Mouse (Mus musculus): Measurements from ENCODE around the gene Ctnnal1. TPM values are rescaled to one million over a fixed set of nuclear protein-coding genes. Genes with fewer than 3 reads are reported as not detected.
A peak's percentile ranks its signal among the peaks of the same experiment; 100 is the strongest.

Gene Ctnnal1
- total RNA-seq, 2 experiments from 2014 or later: 2.0 to 5.9 TPM

DNA sequence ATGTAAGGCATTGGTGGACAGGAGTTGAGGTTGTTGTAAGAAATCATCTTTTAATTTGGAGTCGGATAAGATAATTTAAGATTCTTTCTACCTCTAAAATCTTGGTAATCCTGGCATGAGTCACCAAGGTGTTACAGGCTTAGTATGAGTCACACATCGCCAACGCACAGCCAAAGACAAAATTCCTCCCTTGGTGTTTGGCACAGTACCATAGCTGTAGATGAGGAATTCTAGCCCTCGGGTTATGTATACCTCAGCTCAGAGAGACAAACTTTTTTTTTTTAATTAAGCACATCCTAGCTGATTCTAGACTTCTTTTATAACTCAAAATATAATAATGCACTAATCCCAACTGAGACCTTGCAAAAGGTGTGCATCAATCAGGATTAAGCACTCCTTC lies 972 bp downstream of the Ctnnal1 start:
- ATAC-seq (replicated peaks; ENCODE audit: poor library complexity, severe bottlenecking): no peak

DNA sequence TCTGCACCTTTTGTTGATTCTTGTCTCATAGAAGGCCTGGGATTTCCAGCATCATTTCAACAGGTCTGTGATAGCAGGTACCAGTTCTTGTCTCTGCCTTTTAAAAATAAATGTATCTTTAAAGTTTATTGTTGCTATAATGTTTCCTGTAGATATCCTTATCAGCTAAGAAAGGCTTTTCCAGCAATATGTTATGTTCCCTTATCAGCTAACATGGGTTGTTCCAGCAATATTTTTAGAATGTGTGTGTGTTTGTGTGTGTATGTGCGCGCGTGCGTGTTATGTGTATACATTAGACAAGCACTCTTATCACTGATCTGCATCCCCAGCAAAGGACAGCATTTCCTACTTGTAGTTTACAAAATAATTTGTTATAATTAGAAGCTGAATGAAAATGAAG lies 3.4 kb downstream of the Ctnnal1 start:
- no peak for ATAC-seq (replicated peaks; ENCODE audit: poor library complexity, severe bottlenecking)

DNA sequence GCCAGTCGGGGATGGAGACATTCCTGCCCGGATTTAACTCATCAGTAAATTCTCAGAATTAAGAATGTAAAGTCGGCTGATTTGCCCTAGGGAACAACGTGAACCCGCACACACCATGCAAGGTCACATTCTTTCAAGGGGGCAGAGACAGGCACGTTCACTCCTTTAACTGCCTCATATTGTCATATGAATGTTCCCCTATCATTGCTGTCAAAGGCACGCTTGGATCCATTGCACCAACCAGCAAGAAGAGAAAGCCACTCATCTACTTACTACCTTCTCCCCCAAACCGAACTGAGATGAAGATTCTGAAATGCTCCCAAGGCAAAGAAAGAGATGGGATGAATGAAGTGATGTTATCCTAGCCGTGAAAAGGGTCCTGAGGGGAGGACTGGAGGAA lies 6.3 kb downstream of the Ctnnal1 start:
- no peak for ATAC-seq (replicated peaks; ENCODE audit: poor library complexity, severe bottlenecking)

DNA sequence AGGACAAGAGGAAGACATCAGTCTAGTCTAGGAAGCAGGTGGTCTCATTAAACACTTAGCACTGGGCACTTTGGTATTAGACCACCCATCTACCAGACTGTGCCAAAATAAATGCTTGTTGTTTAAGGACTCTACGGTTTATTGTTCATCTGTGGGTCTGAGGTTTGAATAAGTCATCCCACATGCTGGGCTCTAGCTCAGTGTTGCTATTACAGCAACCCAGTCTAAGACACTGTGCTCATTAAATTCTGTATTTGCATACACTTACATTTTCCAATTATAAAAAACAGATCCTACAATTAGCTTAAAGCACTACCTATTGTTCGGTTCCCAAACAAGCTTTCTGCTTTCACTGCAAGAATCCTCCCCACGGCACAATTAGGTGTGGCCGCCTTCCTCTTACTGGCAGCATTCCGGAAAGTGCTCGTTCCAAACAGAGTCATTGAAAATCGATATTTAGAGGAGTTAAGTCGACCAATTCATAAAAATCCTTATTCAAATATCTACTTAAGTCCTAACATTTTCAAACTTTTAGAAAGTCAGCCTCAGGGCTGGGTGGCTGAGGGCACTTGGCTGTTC lies 8.5 kb downstream of the Ctnnal1 start:
- no peak for ATAC-seq (replicated peaks; ENCODE audit: poor library complexity, severe bottlenecking)

DNA sequence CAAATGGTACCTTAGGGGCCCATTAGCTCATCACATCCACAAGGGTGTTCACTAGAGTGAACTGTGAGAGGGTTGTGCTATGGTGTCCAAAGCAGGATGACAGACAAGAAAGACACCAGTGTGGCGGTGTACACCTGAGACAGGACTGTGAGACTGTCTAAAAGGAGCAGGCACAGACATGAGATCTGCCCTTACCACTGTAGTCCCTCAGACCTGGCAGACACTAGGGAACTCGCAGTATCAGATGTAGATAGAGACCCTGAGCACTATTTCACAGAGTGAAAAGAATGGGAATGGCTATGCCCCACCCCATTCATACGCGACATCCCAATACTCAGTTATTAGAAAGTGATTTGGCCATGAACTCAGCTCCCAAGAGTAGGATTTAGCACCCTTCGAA lies 9.1 kb downstream of the Ctnnal1 start:
- no peak for ATAC-seq (replicated peaks; ENCODE audit: poor library complexity, severe bottlenecking)

DNA sequence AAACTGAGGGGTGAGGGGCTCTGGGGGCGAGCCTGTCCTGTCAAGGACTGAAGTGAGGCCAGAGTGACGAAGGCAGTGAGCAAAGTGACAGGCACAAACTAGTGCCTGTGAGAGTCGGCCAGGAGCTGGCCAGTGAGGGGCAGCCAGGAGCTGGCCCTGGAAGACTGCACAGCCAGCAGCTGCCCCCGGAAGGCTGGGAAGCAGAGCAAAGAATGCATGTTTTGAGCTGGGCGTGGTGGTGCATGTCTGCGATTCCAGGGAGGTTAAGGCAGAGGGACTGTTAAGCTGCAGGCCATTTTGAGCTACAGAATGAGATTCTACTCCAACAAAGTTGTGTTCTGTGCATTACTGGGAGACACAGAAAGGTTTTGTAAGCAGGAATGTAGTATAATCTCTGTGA lies 14.3 kb downstream of the Ctnnal1 start:
- no peak for ATAC-seq (replicated peaks; ENCODE audit: poor library complexity, severe bottlenecking)

DNA sequence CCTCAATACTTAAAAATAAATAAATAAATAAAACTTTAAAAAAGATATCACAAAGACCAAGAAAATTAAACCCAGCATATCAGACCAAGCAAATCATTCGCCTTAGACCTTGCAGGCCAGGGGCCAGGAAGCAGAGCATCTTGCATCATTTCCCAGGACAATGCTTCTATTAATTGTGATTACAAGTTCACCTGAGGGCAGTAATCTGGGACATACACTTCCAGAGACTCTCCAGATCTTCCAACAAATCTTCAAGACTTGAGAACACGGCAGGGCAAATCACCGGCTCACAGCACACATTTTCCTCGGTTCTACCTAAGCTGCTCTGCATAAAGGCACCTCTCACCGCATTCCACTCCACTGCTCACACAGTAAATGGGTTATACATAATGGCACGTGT lies 16.9 kb downstream of the Ctnnal1 start:
- no peak for ATAC-seq (replicated peaks; ENCODE audit: poor library complexity, severe bottlenecking)

DNA sequence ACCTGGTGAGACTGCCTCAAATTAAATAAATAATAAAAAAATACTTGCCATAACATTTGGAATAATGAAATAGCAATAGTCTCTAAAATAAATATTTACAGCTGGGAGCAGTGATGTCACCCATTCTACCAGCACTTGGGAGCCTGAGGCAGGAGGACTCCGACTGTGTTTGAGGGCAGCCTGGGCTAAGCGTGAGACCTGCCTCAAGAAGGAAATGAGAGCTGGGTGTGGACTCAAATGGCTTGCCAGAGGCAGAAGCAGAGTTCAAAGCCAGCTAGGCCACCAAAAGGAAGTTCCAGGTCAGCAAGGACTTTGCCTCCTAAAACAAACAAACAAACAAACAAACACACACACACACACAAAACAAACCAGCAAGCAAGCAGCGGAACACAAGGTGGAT lies 17.6 kb downstream of the Ctnnal1 start:
- ATAC-seq (replicated peaks; ENCODE audit: poor library complexity, severe bottlenecking): no peak

DNA sequence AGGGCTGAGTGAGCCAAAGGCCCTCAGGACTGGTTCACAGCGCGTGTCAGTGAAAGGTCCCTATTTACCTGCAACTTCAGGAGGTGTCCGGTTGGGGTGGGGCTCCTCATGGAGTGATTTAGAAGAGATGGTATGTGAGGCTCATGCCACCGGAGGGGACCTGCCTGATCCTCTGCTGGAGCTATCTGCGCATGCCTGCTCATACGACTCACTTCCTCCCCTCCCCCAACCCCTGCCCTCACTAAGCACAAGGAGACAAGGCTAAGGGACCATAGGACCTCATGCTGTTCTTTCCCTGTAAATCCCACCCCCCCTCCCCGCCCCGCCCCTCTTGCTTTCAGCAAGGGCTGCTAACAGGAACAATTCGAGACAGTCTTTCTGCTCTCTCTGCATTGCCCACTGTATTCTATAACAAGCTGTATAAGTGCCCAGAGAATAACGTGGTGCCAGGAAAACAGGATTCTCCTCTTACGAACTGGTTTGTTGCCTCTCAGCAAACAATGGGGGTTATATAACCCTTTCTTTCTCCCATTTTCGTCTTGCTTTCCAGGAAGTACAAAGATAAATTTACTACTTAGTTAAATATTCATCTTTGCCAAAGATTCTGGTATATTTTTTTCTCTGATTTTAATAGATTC lies 19.0 kb downstream of the Ctnnal1 start:
- ATAC-seq (replicated peaks; ENCODE audit: poor library complexity, severe bottlenecking): no peak

DNA sequence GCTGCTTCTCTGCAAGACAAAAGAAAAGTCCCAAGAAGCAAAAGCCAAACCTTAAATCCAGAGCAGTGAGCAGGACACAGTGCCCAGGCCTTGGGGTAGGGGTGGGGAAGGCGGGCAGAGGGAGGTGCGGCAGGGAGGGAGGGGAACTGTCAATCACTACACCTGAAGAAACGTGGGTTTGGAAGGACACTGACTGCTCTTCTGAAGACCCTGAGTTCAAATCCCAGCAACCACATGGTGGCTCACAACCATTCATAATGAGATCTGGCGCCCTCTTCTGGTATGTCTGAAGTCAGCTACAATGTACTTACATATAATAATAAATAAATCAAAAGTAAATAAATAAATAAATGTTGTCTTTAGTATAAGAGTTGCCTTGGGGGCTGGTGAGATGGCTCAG lies 20.1 kb downstream of the Ctnnal1 start:
- no peak for ATAC-seq (replicated peaks; ENCODE audit: poor library complexity, severe bottlenecking)

DNA sequence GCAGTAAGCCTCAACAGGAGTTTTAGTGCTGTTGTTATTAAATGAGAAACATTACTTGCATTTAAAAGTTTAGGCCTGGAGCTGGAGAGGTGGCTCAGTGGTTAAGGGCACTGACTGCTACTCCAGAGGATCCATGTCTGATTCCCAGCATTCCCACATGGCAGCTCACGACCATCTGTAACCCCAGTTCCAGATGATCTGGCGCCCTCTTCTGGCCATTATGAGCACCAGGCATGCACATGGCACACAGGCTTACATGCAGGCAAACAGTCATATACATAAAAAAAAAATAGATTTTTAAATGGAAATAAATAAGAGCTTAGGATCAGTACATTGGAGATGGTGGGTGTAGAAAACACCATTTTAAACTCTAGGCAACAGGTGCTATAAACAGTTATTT lies 21.0 kb downstream of the Ctnnal1 start:
- no peak for ATAC-seq (replicated peaks; ENCODE audit: poor library complexity, severe bottlenecking)

DNA sequence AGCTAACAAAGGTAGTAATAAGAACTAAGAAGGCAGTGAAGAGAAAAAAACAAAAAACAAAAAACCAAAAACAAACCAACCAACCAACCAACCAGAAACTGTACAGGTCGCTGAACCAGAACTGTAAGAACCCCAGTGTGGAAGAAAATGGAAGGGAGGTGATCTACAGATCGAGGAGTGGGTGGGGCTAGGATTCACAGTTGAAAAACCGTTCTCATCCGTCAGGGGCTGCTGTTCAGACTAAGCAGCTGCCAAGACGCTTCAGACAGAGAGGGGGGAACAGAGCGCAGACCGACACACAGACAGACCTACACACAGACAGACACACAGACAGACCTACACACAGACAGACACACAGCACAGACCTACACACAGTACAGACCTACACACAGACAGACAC lies 22.5 kb downstream of the Ctnnal1 start:
- no peak for ATAC-seq (replicated peaks; ENCODE audit: poor library complexity, severe bottlenecking)

DNA sequence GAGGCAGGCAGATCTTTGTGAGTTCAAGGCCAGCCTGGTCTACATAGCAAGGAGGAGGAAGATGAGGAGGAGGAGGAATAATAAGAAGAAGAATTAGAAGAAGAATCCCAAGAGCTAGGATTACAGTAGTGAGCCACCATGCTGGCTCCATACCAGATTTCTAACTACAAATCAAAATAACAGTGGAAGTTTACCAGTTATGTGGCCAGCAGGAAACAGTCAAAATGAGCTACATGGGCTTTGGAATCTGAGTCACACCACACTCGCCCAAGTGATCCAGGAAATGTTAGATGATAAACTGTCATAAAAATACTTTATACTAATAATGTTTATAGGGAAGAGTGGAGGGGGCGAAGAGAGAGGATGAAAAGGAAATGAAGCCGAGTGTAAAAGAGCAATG lies 24.7 kb downstream of the Ctnnal1 start:
- ATAC-seq (replicated peaks; ENCODE audit: poor library complexity, severe bottlenecking): no peak

DNA sequence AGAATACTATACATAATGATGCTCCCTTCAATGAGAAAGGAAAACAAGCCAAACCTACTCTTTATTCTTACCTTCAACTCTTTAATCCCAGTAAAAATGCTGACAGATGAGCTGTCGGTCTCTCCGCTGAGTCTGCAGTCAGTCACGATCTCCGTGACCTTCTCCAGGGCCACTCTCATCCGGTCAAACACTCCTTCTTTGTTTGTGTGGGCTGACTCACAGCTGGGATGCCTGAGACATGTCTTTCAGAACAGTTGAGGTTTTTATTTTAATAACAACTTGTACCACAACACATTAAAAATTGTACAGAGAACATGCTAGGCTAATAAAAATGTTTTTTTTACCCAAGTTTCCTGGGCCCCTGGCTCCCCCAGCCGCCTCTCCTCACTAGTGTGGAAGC lies 27.3 kb downstream of the Ctnnal1 start:
- ATAC-seq (replicated peaks; ENCODE audit: poor library complexity, severe bottlenecking): no peak

DNA sequence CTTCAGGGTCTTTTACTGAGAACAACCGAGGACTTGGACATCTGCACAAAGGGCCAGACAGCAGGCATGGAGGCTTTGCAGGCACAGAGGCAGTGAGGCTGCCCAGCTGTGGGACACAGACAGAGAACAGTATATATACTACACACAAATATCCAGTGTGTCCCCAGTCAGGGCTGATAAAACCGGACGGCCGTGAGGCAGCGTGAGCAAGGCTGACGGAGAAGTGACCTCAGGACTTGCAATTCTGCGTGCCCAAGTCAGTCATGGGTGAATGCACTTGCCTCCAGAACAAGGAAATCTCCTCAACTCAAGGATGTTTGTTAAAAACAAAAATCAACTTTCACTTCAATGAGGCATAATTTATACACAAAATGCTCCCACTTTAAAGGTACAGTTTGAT lies 33.0 kb downstream of the Ctnnal1 start:
- ATAC-seq (replicated peaks; ENCODE audit: poor library complexity, severe bottlenecking): no peak

DNA sequence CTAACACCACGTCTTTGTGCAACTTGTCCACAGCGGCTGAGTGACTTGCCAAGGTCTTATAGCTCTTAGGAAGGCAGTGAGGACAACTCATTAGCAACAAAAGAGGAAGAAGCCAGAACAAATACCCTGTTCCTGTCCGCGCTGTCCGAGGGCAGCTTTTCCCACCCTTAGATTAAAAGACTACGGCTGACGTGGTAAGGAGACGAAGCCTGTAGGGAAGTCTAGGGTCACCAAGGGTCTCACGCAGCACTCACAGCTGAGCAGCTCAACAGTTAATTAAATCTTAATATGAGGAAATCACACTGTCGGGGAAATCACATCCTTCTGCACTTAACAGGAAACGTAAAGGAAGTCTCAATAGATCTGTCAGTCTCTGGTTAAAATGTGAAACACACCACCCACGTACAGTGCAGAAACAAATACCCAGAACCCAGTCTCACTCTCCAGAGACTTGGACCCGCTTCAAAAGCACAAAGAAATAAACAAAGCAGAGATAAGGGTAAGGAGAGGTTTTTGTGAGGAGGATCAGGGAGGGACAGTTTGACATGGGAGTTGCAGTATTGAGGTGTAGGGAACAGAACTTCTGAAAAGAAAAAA lies 33.9 kb downstream of the Ctnnal1 start:
- no peak for ATAC-seq (replicated peaks; ENCODE audit: poor library complexity, severe bottlenecking)

DNA sequence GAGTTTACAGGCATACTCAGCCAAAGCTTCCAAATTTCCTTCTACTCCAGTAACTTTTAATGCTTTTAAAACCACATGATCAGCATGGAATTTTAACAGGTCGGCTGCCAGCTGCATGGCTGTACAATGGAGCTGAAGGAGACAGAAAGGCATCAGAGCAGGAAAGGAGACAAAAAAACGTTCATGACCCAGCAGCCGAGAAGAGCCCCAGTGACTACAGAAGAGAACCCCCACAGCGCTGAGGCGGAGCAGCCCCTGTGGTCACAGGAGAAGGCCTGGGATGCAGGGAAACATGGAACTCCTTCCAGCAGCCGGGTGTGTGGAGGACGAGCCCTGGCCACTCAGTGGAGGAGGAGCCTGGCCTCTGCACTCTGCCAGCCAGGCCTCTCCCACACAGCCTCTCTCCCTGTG lies 35.5 kb downstream of the Ctnnal1 start:
- ATAC-seq (replicated peaks; ENCODE audit: poor library complexity, severe bottlenecking): no peak

DNA sequence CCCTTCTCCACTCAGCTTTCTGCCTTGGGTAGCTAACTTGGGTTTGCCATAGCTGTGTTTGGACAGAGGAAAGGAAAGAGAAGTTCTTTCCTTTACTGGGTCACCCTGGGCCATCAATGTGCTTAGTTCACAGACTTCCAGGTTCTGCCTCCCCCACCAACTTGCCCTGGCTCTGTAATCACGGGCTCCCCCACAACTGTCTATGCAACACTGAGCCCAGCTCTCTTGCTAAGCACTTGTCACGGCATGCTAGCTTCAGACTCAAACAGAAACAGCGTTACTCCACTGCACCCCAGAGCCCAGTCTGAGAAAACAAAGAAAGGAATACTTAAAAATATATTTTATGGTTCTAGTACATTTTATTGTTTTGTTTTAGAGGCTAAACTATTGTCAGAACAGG lies 36.1 kb downstream of the Ctnnal1 start:
- ATAC-seq (replicated peaks; ENCODE audit: poor library complexity, severe bottlenecking): no peak

DNA sequence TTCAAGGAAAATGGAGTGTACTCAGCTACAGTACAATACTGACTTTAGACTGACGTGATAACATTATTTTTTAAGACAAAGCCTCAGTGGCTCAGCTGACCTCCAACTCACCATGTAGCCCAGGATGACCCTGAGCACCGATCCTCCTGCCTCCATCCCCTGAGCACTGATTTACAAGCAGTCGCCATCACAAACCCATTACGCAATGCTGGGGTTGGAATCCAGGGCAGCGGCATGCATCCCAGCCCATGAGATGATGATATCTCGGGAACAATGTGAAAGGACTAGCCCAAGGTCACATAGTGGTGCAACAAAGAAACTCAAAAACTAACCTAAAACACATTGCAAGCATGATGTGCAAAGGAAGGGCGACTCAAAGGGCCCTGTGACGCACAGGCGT lies 40.8 kb downstream of the Ctnnal1 start:
- no peak for ATAC-seq (replicated peaks; ENCODE audit: poor library complexity, severe bottlenecking)

DNA sequence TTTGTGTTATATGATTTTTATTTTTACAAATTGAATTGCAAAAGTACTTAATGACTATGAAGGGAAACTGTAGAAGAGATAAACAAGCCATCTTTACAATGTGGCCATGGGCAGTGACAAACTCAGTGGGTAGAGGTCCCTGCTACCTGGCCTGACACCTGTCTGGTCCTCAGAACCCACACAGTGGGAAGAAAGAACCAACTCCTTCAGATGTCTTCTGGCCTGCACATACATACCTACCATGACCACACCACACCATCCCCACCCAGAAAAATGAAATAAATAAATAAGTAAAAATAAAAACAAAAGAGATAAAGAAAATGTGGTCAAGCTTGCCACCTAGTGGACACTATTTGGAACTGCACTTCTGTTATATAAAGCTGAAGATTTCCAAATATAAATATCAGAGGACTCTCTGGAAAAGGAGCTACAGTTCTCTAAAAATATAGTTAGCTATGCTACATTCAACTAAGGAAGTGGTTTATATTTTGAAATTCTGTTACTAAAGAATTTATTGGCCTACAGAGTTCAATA lies 44.9 kb downstream of the Ctnnal1 start:
- ATAC-seq (replicated peaks; ENCODE audit: poor library complexity, severe bottlenecking): 0 out of 2 replicates have a peak, but pooled peaks have one; percentile 22

DNA sequence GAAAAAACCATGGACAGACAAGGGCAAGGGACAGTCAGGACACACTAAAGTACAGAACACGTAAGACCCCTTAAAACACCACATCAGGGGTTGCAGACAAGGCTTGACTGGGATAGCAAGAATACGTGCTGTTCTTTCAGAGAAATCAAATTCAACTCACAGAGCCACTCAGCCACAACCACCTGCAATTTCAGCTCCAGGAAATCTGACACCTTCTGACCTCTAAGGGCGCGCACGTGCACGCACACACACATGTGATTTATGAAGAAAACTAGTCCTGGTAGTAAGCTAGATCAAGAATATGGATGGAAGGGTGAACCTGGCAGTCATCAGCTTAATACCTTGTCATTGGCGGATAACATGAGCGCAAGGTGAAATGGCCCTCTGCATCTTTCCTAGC lies 49.9 kb downstream of the Ctnnal1 start:
- no peak for ATAC-seq (replicated peaks; ENCODE audit: poor library complexity, severe bottlenecking)

DNA sequence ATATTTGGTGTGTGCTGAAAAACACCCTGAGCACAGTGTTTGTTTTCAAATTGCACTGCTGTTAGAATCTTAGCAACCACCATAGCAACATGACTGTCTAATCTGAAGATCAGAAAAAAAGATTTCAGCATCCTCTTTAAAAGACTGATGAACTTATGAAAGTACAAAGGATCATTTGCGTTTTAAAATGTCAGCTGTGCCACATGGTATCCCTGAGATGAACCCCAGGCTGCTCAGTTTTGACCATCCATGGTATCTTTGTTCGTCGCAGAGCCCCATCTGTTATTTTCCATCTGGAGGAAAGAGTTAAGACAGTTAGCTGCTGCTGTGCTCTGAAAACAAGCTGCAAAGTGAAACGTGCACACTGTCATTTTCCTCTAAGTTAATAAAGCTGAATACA lies 52.9 kb downstream of the Ctnnal1 start:
- no peak for ATAC-seq (replicated peaks; ENCODE audit: poor library complexity, severe bottlenecking)

Measured in granulocyte monocyte progenitor cell, adult 5-6 weeks (primary cell).